Mouse (Mus musculus) c-Kit-negative CD71-positive TER-119-positive erythroid progenitor cells, embryonic 14.5 days (primary cell): ENCODE data around the gene Hoxd3.

Experiments
- DNase-seq: peaks from one replicate; pipeline ENCODE4 v3.0.0-alpha.2; 2013; ENCODE audit warnings: low read depth, low spot score

Gene Hoxd3

GRCm38 (mm10) chr2:74777536-74778275 is 66.0 kb downstream of the Hoxd3 start:
- no peak for DNase-seq

GRCm38 (mm10) chr2:74781386-74781785 is 69.7 kb downstream of the Hoxd3 start:
- DNase-seq = no peak

GRCm38 (mm10) chr2:74795531-74795930 is 83.8 kb downstream of the Hoxd3 start:
- DNase-seq = no peak
